Mouse (Mus musculus) MEL (cell line): ENCODE measurements around the gene Nipal4. TPM values are rescaled to one million over a fixed set of nuclear protein-coding genes. Genes with fewer than 3 reads are reported as not detected.

ENCODE experiments used
- DNase-seq: peaks from one replicate; pipeline ENCODE4 v3.0.0; 2011; ENCODE audit warnings: low read depth, low spot score
- H3K27ac ChIP-seq: 2 replicates; pipeline ENCODE4 v1.5.1; 2012; ENCODE audit warnings: low read depth, mild to moderate bottlenecking, control low read depth, low read length, moderate library complexity; ENCODE audit not compliant: control insufficient read depth
- H3K27me3 ChIP-seq, 2 experiments: fragments of 150-350 bp in 1 of 2; sonication (generic) in 1 of 2; 2 replicates each; pipeline ENCODE4 v1.6.1; 2012; ENCODE audit warnings: low read length in 2 of 2, mild to moderate bottlenecking in 2 of 2, improper control_type of control experiment in 1 of 2, moderate library complexity in 1 of 2; ENCODE audit not compliant: insufficient read depth in 2 of 2, control insufficient read depth in 1 of 2
- H3K36me3 ChIP-seq, 2 experiments: 2 replicates each; pipeline ENCODE4 v1.6.1; 2012 to 2014; ENCODE audit warnings: low read length in 2 of 2, improper control_type of control experiment in 1 of 2, inconsistent platforms in 1 of 2, mild to moderate bottlenecking in 1 of 2; ENCODE audit not compliant: insufficient read depth in 2 of 2, control insufficient read depth in 1 of 2
- H3K4me1 ChIP-seq, 2 experiments: fragments of 150-350 bp in 1 of 2; sonication (generic) in 1 of 2; 2 replicates each; pipeline ENCODE4 v1.6.1; 2012; ENCODE audit warnings: low read length in 2 of 2, improper control_type of control experiment in 1 of 2, mild to moderate bottlenecking in 1 of 2; ENCODE audit not compliant: insufficient read depth in 2 of 2, control insufficient read depth in 1 of 2
- H3K4me3 ChIP-seq, 2 experiments: fragments of 150-350 bp in 1 of 2; sonication (generic) in 1 of 2; 2 replicates each; pipeline ENCODE4 v1.5.1; 2012; ENCODE audit warnings: low read depth in 2 of 2, low read length in 2 of 2, mild to moderate bottlenecking in 2 of 2, moderate library complexity in 2 of 2, control low read depth in 1 of 2, improper control_type of control experiment in 1 of 2; ENCODE audit not compliant: control insufficient read depth in 1 of 2, insufficient read depth in 1 of 2
- H3K79me2 ChIP-seq: 2 replicates; pipeline ENCODE4 v1.6.1; 2012; ENCODE audit warnings: mild to moderate bottlenecking, low read length, moderate library complexity; ENCODE audit not compliant: control insufficient read depth, poor library complexity, insufficient read depth
- H3K9ac ChIP-seq: 2 replicates; pipeline ENCODE4 v1.6.1; 2012; ENCODE audit warnings: low read depth, mild to moderate bottlenecking, control low read depth, low read length, moderate library complexity; ENCODE audit not compliant: control insufficient read depth, poor library complexity, severe bottlenecking
- H3K9me3 ChIP-seq: fragments of 150-350 bp; sonication (generic); replicated peaks from 2 replicates; pipeline ENCODE4 v1.6.1; 2012; ENCODE audit warnings: mild to moderate bottlenecking, low read length, improper control_type of control experiment, moderate library complexity; ENCODE audit not compliant: insufficient read depth
- E2F4 ChIP-seq: IDR thresholded peaks from 2 replicates; pipeline ENCODE4 v1.6.1; 2011; ENCODE audit warnings: low read depth, low read length, improper control_type of control experiment, borderline replicate concordance
- EP300 ChIP-seq, 2 experiments: IDR thresholded peaks; 2 replicates each; pipeline ENCODE4 v1.6.1; 2011; ENCODE audit warnings: improper control_type of control experiment in 2 of 2, low read length in 2 of 2, low read depth in 1 of 2, mild to moderate bottlenecking in 1 of 2
- ETS1 ChIP-seq: IDR thresholded peaks from 2 replicates; pipeline ENCODE4 v1.6.1; 2012; ENCODE audit warnings: low read depth, mild to moderate bottlenecking, inconsistent platforms, low read length, improper control_type of control experiment, moderate library complexity
- HCFC1 ChIP-seq: IDR thresholded peaks from 2 replicates; pipeline ENCODE4 v1.6.1; 2012; ENCODE audit warnings: low read depth, mild to moderate bottlenecking, inconsistent platforms, low read length, improper control_type of control experiment, moderate library complexity
- MAFK ChIP-seq: IDR thresholded peaks from 2 replicates; pipeline ENCODE4 v1.6.1; 2011; ENCODE audit warnings: low read depth, mild to moderate bottlenecking, low read length, improper control_type of control experiment, borderline replicate concordance
- MAX ChIP-seq: IDR thresholded peaks from 2 replicates; pipeline ENCODE4 v1.6.1; 2011; ENCODE audit warnings: low read length, improper control_type of control experiment
- MAZ ChIP-seq: IDR thresholded peaks from 2 replicates; pipeline ENCODE4 v1.6.1; 2012; ENCODE audit warnings: low read depth, mild to moderate bottlenecking, inconsistent platforms, low read length, improper control_type of control experiment
- MXI1 ChIP-seq: IDR thresholded peaks from 2 replicates; pipeline ENCODE4 v1.6.1; 2011; ENCODE audit warnings: mild to moderate bottlenecking, low read depth, low read length, improper control_type of control experiment
- NELFE ChIP-seq: IDR thresholded peaks from 2 replicates; pipeline ENCODE4 v1.6.1; 2011; ENCODE audit warnings: low read depth, low read length, improper control_type of control experiment
- POLR2A ChIP-seq, 2 experiments: IDR thresholded peaks; 2 replicates each; pipeline ENCODE4 v1.6.1; 2011 to 2012; ENCODE audit warnings: low read length in 2 of 2, mild to moderate bottlenecking in 2 of 2, control low read depth in 1 of 2, improper control_type of control experiment in 1 of 2, low read depth in 1 of 2, moderate library complexity in 1 of 2; ENCODE audit not compliant: control insufficient read depth in 1 of 2, insufficient read depth in 1 of 2, poor library complexity in 1 of 2
- POLR2AphosphoS5 ChIP-seq: IDR thresholded peaks from 2 replicates; pipeline ENCODE4 v1.6.1; 2012; ENCODE audit warnings: low read depth, borderline replicate concordance, mild to moderate bottlenecking, inconsistent platforms, low read length, moderate library complexity, mixed read lengths
- RAD21 ChIP-seq: IDR thresholded peaks from 2 replicates; pipeline ENCODE4 v1.6.1; 2011; ENCODE audit warnings: mild to moderate bottlenecking, low read depth, low read length, improper control_type of control experiment
- TBP ChIP-seq: IDR thresholded peaks from 2 replicates; pipeline ENCODE4 v1.8.0; 2011; ENCODE audit warnings: low read depth, low read length, improper control_type of control experiment
- TCF12 ChIP-seq: IDR thresholded peaks from 2 replicates; pipeline ENCODE4 v1.6.1; 2014; ENCODE audit warnings: low read depth, mild to moderate bottlenecking, inconsistent platforms, low read length, improper control_type of control experiment, moderate library complexity
- USF1 ChIP-seq: IDR thresholded peaks from 2 replicates; pipeline ENCODE4 v1.6.1; 2014; ENCODE audit warnings: low read depth, mild to moderate bottlenecking, inconsistent platforms, low read length, improper control_type of control experiment, moderate library complexity
- USF2 ChIP-seq, 2 experiments: IDR thresholded peaks; 2 replicates each; pipeline ENCODE4 v1.6.1; 2011 to 2012; ENCODE audit warnings: improper control_type of control experiment in 2 of 2, low read length in 2 of 2, borderline replicate concordance in 1 of 2, inconsistent platforms in 1 of 2, low read depth in 1 of 2, mild to moderate bottlenecking in 1 of 2; ENCODE audit not compliant: insufficient read depth in 1 of 2
- ZC3H11A ChIP-seq: IDR thresholded peaks from 2 replicates; pipeline ENCODE4 v1.6.1; 2012; ENCODE audit warnings: low read depth, mild to moderate bottlenecking, inconsistent platforms, low read length, improper control_type of control experiment
- ZKSCAN1 ChIP-seq: IDR thresholded peaks from 2 replicates; pipeline ENCODE4 v1.6.1; 2012; ENCODE audit warnings: low read depth, mild to moderate bottlenecking, inconsistent platforms, low read length, improper control_type of control experiment, moderate library complexity
- polyA plus RNA-seq, 2 experiments: library from polyadenylated mRNA; stranded (reverse) in 1 of 2; unstranded in 1 of 2; fragments of >175 nt in 1 of 2; fragments of >200 nt in 1 of 2; gene quantifications; 2 replicates each; pipeline versions ENCODE4 v1.2.1 to v1.2.4; 2012; ENCODE audit warnings: low replicate concordance in 2 of 2, low read depth in 1 of 2; ENCODE audit not compliant: insufficient read length in 2 of 2, insufficient read depth in 1 of 2, missing spikeins in 1 of 2
- total RNA-seq: library from RNA; depleted of rRNA; stranded (reverse); fragments of 300-350 nt; gene quantifications from 2 replicates; pipeline ENCODE4 v1.2.3, GENCODE M21; 2012

The Nipal4 gene
- total and polyA plus RNA-seq, 3 experiments = not detected

DNA sequence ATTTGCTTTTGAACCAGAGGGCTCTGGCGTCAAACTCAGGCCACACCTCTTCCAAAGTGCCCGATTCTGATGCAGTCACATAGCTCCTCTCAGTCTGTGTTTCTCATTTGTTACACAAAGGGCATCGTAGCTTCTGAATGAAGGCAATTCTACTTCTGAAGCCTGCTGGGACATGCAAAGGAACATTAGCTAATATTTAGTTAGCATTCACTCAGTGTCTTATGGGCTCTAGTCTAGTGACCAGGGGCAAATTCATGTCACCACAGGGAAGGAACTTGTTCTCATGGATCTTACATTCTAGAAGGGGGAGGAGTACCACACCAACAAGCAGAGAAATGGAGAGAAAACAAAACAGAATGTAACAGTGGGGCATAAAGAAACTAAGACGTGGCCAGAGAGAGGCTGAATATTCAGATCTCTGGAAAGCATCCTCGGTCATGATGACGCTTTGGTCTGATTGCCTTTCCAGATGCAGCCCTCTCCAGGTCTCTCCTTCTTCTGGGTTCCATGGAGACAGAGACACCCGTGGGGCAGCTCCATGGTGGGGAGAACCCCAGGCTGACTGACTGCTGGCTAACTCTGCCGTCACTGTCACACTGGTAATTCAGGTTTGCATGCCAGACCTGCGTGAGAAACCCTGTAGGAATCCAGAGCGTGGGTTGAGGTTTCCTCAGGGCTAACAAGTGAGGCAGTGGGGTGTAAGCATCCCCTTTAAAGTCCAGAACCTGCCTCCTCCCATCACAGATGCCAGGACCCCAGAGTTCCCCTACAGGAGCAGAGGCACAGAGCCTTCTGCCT, 11.1 kb upstream of the Nipal4 start:
- no peak for DNase-seq
- H3K9ac ChIP-seq = no peak overlapping the region
- H3K79me2 ChIP-seq = no peaks in the 10 kb centered on the region
- no peaks in the 10 kb centered on the region for H3K36me3 ChIP-seq
- H3K27ac ChIP-seq = no peak overlapping the region
- no peaks in the 10 kb centered on the region for H3K4me1 ChIP-seq
- no peaks in the 10 kb centered on the region for H3K9me3 ChIP-seq
- no peak overlapping the region for H3K4me3 ChIP-seq
- TF ChIP-seq MAZ (no peak), ZC3H11A (no peak), TCF12 (no peak), EP300 (IDR thresholded peaks at IDR 0.05; ENCODE audit: low read depth in 1 of 2, low read length in 2 of 2) (no peak), ETS1 (no peak), TBP (no peak), NELFE (no peak), ZKSCAN1 (no peak), MXI1 (no peak), USF1 (no peak), POLR2A (IDR thresholded peaks at IDR 0.05; ENCODE audit: control insufficient read depth in 1 of 2, insufficient read depth in 1 of 2, low read depth in 1 of 2, low read length in 2 of 2, poor library complexity in 1 of 2) (no peak), RAD21 (no peak), MAFK (no peak), E2F4 (no peak)
- peaks cover 0 to 2% of the 10 kb centered on the region in 2 experiments; a peak in 2 of 4 replicates for H3K27me3 ChIP-seq

- Histone ChIP-seq H3K4me3 (no peak overlapping the region), H3K36me3 (no peaks in the 10 kb centered on the region), H3K27ac (no peak overlapping the region), H3K79me2 (no peaks in the 10 kb centered on the region), H3K9ac (no peak overlapping the region), H3K27me3 (peaks cover 0 to 4% of the 10 kb centered on the region in 2 experiments; a peak in 2 of 4 replicates), H3K9me3 (no peaks in the 10 kb centered on the region), H3K4me1 (no peaks in the 10 kb centered on the region)
- no peak for TF ChIP-seq RAD21
- TF ChIP-seq POLR2AphosphoS5 = no peak
- no peak for TF ChIP-seq USF2 (IDR thresholded peaks at IDR 0.05; ENCODE audit: borderline replicate concordance in 1 of 2, insufficient read depth in 1 of 2, low read depth in 1 of 2, low read length in 2 of 2)
- TF ChIP-seq HCFC1 = no peak
- no peak for TF ChIP-seq MAX
- TF ChIP-seq ETS1 = no peak
- TF ChIP-seq POLR2A (IDR thresholded peaks at IDR 0.05; ENCODE audit: control insufficient read depth in 1 of 2, insufficient read depth in 1 of 2, low read depth in 1 of 2, low read length in 2 of 2, poor library complexity in 1 of 2) = no peak
- no peak for TF ChIP-seq ZC3H11A
- DNase-seq = no peak
These were observed 9.8 kb upstream of the Nipal4 start for GRCm38 (mm10) chr11:46176155-46176554.
